Mouse (Mus musculus) embryonic fibroblast, embryonic 13.5 days (primary cell): ENCODE data around the gene C530008M17Rik.

Source experiments
- CTCF ChIP-seq: IDR thresholded peaks from 2 replicates; pipeline ENCODE4 v1.5.1; 2011; ENCODE audit warnings: mild to moderate bottlenecking, control low read depth, low read length, moderate library complexity, borderline replicate concordance; ENCODE audit not compliant: insufficient read depth
- POLR2A ChIP-seq: IDR thresholded peaks from 2 replicates; pipeline ENCODE4 v1.6.1; 2011; ENCODE audit warnings: low read depth, mild to moderate bottlenecking, control low read depth, low read length, moderate library complexity

DNA sequence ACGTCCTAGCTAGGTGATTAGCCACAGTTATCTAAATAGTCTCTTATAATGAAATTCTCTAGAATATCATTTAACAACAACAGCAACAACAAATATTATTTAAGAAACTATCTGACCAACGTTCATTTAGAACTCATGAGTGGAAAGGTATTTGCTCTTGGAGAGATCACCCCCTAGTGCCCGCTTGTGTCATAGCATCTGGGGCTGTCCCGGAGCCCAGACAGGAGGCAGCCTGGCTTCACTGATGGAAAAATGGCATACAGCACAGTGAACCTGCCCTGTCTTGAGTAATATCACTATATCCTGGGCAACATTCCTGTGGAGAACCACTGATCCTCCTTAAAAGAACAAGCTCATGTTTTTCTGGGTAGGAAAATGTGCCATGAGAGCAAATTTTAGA is 187.1 kb downstream of the C530008M17Rik start:
- TF ChIP-seq CTCF (peak; percentile 30; the same call in 1 of the 2 replicates), POLR2A (no peak)
